Mouse (Mus musculus) lung, adult 2 months (tissue): Measurements from ENCODE around the gene Flywch1.

Source experiments
- CTCF ChIP-seq: fragments of 200-500 bp; IDR thresholded peaks from 2 replicates; pipeline ENCODE4 v1.5.1; 2011; ENCODE audit warnings: mild to moderate bottlenecking, low read length, control low read depth; ENCODE audit not compliant: insufficient read depth
- POLR2A ChIP-seq: fragments of 200-500 bp; IDR thresholded peaks from 2 replicates; pipeline ENCODE4 v1.6.1; 2011; ENCODE audit warnings: low read depth, mild to moderate bottlenecking, control low read depth, low read length, borderline replicate concordance; ENCODE audit errors: extremely low read depth

DNA sequence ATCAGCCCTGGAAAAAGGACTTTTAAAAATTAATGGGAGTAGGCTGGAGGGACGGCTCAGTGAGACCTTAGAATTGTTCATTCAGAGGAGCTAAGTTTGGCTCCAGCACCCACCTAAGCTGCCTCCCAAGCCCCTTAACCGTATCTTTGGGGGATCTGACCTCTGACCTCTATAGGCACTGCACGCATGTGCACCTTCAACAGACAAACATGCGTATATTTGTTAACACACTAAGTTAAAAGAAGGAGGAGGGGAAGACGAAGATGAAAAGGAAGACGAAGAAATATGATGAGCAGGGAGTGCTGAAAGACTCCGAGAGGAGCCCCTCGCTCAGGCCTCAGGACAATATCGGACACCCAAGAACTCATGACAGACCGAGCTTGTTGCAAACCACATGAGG lies 30.2 kb upstream of the Flywch1 start:
- TF ChIP-seq POLR2A (no peak), CTCF (no peak)
